Mouse (Mus musculus) urinary bladder, adult 18-20 months (tissue): ENCODE measurements around the gene Arr3.

Experiments used
- DNase-seq, 2 experiments: peaks; one replicate each; pipeline ENCODE4 v3.0.0; 2022; ENCODE audit warnings: low spot score in 2 of 2, mixed read lengths in 2 of 2

Arr3 gene

GRCm38 (mm10) chrX:100605314-100605713 is at the start of gene Arr3:
Arr3 (plus strand) TSS chrX:100605497.
- no peak for DNase-seq

DNA sequence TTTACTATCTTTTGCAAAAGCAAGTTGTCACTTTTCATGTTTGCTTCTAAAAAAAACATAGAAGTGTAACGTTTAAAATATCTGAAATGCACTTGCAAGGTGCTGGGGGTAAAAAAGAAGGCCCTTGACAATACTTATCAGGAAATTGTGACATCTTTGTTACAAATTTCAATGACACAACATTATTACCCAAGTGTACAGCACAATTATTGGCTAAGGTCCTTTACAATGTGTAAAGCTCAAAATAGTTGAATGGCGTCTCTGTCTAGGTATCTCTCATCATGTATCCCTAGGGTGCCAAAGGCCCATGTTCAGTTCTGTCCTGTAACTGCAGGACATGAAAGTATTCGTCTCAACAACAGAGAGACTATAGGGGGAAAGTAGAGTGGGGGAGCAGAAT is 49.3 kb upstream of the Arr3 start:
- DNase-seq: no peak

- no peak for DNase-seq
These were observed 39.6 kb upstream of the Arr3 start for GRCm38 (mm10) chrX:100565696-100566095.

DNA sequence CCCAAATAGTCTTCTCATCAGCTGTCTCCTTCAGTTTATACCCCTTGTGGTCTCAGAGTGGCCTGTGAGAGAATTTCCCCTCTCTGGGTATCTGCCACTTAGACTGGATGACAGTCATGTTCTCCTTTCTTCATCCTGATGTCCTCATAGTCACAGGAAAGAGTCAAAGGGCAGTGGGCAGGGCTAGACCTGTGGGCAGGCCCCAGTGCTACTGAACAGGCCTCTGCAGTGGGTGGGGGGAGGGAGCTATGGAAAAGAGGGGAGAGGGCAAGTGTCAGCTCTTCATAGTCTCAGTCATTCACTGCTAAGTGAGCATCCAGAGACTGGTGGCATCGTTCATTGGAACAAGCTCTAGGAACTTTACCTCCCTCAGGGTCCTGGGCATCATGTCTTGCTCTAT is 33.3 kb upstream of the Arr3 start, which contains the start of gene Awat1:
Gene Awat1 (plus strand): TSS at position 301 of the 400 bp plus-strand sequence.
- DNase-seq: no peak

GRCm38 (mm10) chrX:100594791-100595190 is 10.5 kb upstream of the Arr3 start, which contains the start of gene P2ry4:
P2ry4 (minus strand) TSS chrX:100594869.
- DNase-seq: no peak

DNA sequence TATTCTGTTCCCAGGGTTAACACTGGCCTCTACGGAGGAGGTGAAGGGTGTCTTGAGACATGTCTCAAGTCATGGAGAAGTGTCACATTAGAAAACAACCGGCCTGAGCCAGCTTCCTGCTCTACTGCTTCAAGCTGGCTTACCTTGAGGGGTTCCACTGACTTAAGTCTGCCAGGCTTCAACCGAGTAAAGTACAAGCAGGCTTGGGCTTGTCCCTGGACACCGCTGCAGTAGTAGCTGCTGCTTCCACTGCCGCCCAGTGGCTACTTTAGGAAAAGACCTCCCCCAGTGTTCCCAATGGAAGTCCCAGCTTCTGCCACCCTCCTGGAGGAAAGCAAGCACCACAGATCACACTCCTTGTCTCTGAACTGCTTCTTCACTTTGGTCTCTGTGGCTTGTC is 7.9 kb upstream of the Arr3 start:
- DNase-seq: peak in 1 of 2 experiments; percentile 3

- no peak for DNase-seq
These were observed 5.5 kb upstream of the Arr3 start for GRCm38 (mm10) chrX:100599755-100600154.

DNA sequence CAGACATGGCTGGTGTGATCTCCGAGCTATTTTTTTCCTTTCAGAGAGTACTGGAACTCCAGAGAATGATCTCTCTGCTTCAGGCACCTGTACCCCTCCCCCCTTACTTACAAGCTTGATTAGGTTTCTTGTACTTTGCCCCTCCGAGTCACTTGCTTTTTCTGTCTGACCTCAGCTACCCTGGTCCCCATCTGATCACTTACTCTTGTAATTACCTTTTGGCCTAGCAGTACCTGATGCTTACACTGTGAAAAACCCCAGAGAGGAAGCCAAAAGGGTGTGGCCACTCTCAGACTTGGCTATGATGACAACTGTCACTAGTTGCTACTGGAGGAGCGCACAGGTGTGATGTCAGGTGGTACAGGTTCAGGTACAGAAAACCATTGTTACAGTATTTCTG is 13.2 kb downstream of the Arr3 start:
- DNase-seq: no peak

- DNase-seq: no peak
These were observed 16.1 kb downstream of the Arr3 start for GRCm38 (mm10) chrX:100621366-100621765.

- no peak for DNase-seq
These were observed 18.9 kb downstream of the Arr3 start for GRCm38 (mm10) chrX:100624242-100624641.

DNA sequence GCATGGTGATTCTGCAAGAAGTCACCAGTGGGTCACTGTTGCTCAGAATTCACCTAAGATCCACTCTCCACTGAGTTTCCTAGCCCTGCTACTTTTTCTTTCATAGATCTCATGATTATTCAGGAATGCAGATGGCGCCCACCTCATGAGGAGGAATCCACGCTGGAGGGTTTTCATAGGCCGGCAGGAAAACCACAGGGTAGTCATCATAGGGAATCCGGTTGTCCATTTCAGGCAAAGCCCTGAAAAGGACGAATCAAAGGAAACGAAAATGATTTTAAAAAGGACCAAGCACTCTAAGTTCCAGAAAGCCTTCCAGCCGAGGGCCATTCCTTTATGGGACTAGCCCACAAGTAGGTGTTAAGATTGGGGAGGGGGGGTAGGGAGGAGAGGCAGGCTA is 19.8 kb downstream of the Arr3 start:
- no peak for DNase-seq

GRCm38 (mm10) chrX:100625546-100625801 is 20.2 kb downstream of the Arr3 start, which contains the start of gene Kif4:
Kif4 (plus strand) TSS chrX:100625737.
- DNase-seq: no peak

DNA sequence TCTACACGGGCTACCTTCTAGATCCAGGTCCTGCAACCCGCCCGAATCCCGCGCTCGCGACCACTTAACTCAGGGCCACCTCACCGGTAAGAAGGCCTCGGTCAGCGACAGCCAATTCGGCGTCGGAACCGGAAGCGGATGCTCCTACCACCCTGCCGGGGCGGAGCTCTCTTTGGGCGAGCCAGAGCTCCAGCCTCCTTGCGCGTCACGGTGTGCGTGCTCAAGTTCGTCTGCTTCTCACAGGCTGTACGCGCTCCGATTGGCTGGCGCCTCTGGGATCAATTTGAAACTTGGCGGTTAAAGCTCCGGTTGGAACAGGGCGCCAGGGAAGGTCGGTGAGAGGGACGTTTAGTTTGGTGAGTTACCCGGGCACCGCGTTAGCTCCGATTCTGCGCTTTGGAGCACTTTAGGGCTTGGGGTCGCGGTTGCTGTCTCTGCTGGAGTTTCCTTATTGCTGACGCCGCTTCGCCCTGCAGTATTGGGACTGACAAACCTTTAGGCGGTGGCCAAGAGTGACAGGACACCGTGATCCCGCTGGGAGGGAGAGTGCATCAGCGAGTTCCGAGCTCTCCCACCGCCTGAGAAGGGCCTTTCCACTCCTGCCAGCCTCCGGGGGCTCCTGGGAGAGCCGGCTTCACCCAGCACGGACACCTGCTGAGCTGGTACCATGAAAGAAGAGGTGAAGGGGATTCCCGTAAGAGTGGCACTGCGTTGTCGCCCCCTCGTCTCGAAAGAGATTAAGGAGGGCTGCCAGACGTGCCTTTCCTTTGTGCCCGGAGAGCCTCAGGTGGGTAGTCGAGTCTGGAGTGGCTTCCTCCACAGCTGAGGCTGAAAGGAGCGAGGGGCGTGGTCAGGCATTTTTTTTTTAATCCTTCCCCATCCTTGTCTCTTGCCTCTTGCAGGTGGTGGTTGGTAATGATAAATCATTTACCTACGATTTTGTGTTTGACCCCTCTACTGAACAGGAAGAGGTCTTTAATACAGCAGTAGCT is 20.8 kb downstream of the Arr3 start, which contains the start of gene Pdzd11:
Gene Pdzd11 (minus strand): TSS at position 767 of the 992 bp plus-strand sequence.
- DNase-seq: peak; percentile 46 to 82

GRCm38 (mm10) chrX:100629076-100629475 is 23.8 kb downstream of the Arr3 start:
- DNase-seq: no peak

DNA sequence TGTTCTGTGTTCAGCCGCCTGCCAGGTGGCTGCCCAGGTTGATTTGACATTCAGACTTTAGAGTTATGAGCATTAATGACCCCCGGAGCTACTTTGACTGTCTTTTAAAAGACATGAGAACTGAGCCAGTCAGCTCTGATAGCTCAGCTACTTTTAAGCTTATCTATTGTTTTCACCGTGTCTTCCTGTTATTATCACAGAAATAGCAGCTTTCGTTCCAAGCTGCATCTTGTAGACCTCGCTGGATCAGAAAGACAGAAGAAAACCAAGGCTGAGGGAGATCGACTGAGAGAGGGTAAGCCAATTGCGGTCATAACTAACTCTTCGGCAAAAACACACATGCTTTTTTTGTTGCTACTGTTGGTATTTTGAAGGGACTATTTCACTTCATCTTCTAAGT is 33.2 kb downstream of the Arr3 start:
- DNase-seq: no peak

- DNase-seq: no peak
These were observed 47.6 kb downstream of the Arr3 start for GRCm38 (mm10) chrX:100652848-100653247.

DNA sequence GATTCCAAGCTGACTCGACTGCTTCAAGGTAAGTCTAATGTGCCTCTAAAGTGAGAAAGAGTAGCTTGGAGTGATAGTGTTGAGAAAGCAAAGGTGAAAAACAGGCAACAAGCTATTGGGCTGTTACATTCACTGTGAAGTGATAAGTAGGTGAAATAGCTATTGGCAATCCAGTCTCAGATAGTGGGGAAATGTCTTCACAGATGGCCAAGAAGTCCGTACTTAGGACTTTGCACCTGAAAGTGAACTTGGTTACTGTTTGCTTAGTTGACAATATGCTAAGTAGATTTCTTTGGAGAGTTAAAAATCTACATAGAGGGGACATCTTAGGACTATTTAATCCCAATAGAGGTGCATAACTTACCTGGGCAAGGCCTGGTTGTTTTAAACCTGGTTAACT is 59.5 kb downstream of the Arr3 start:
- no peak for DNase-seq
